9 mouse cellular contexts compared by ENCODE assay signal in genomic region chr1:92640393-92640792, GRCm38 (mm10). TPM values are rescaled to one million over a fixed set of nuclear protein-coding genes. Genes with fewer than 3 reads are reported as not detected.
A peak's percentile ranks its signal among the peaks of the same experiment; 100 is the strongest.
DNase-seq lines count a peak whose midpoint lies in the region; ATAC-seq lines count a peak whose summit lies in the region.
"Had no signal": no experiment of that assay in that cellular context is flagged by ENCODE, and none has a peak within 500 bp of the region (broad histone marks: within the 10 kb centered on the region; RNA-seq: fewer than 3 reads in every experiment).

No protein-coding gene starts in this region.

- no peak overlapping the region for H3K27ac ChIP-seq in kidney, embryonic 15.5 days
- no peak overlapping the region for H3K27ac ChIP-seq in brown adipose tissue, adult 24 weeks (replicated peaks; ENCODE audit: low read depth, low read length)
- no peak overlapping the region for H3K27ac ChIP-seq in intestine, embryonic 16.5 days (ENCODE audit: low read length)
- no peak overlapping the region for H3K27ac ChIP-seq in neural tube, embryonic 15.5 days (replicated peaks)

- WGBS in kidney, embryonic 15.5 days = 84% methylated on average over 6 of the region's 6 CpGs
- WGBS in intestine, embryonic 16.5 days = 90% methylated on average over 6 of the region's 6 CpGs
- 85% methylated on average over 6 of the region's 6 CpGs for WGBS in neural tube, embryonic 15.5 days

- no peaks in the 10 kb centered on the region for H3K27me3 ChIP-seq in kidney, embryonic 15.5 days
- no peaks in the 10 kb centered on the region for H3K27me3 ChIP-seq in intestine, embryonic 16.5 days (replicated peaks; ENCODE audit: control insufficient read depth, insufficient read depth, low read length)
- H3K27me3 ChIP-seq in neural tube, embryonic 15.5 days (replicated peaks) = no peaks in the 10 kb centered on the region

- H3K4me3 ChIP-seq in kidney, embryonic 15.5 days (replicated peaks) = peak overlapping the region; percentile 71; the same call in 1 of the 2 replicates
- peak overlapping the region; percentile 76 for H3K4me3 ChIP-seq in brown adipose tissue, adult 24 weeks (ENCODE audit: insufficient read depth, low read depth, low read length)
- H3K4me3 ChIP-seq in intestine, embryonic 16.5 days (ENCODE audit: low read length) = peak overlapping the region; percentile 92; the same call in 1 of the 2 replicates
- H3K4me3 ChIP-seq in neural tube, embryonic 15.5 days (replicated peaks) = peak overlapping the region; percentile 93

- H3K36me3 ChIP-seq in kidney, embryonic 15.5 days = peaks cover 45% of the 10 kb centered on the region
- H3K36me3 ChIP-seq in intestine, embryonic 16.5 days (ENCODE audit: control insufficient read depth, insufficient read depth, low read length) = peaks cover 5% of the 10 kb centered on the region; the same call in 1 of the 2 replicates
- H3K36me3 ChIP-seq in neural tube, embryonic 15.5 days = peaks cover 36% of the 10 kb centered on the region

- H3K4me1 ChIP-seq in kidney, embryonic 15.5 days = peaks cover 21% of the 10 kb centered on the region
- peaks cover 15% of the 10 kb centered on the region for H3K4me1 ChIP-seq in brown adipose tissue, adult 24 weeks (ENCODE audit: control insufficient read depth, insufficient read depth, insufficient read length, low read length)
- H3K4me1 ChIP-seq in intestine, embryonic 16.5 days (ENCODE audit: control insufficient read depth, insufficient read depth, low read length) = peaks cover 13% of the 10 kb centered on the region
- peaks cover 36% of the 10 kb centered on the region for H3K4me1 ChIP-seq in neural tube, embryonic 15.5 days

- no peaks in the 10 kb centered on the region for H3K9me3 ChIP-seq in kidney, embryonic 15.5 days (replicated peaks)
- no peaks in the 10 kb centered on the region for H3K9me3 ChIP-seq in intestine, embryonic 16.5 days (ENCODE audit: control insufficient read depth, low read length)
- H3K9me3 ChIP-seq in neural tube, embryonic 15.5 days (replicated peaks) = no peaks in the 10 kb centered on the region

- H3K4me2 ChIP-seq in kidney, embryonic 15.5 days = peak overlapping the region; percentile 89
- peak overlapping the region; percentile 92; the same call in 1 of the 2 replicates for H3K4me2 ChIP-seq in intestine, embryonic 16.5 days (ENCODE audit: low read depth, low read length)
- peak overlapping the region; percentile 96 for H3K4me2 ChIP-seq in neural tube, embryonic 15.5 days

- no peak overlapping the region for H3K9ac ChIP-seq in kidney, embryonic 15.5 days
- H3K9ac ChIP-seq in intestine, embryonic 16.5 days (ENCODE audit: low read depth, low read length) = peak overlapping the region; percentile 11; the same call in 1 of the 2 replicates
- no peak overlapping the region for H3K9ac ChIP-seq in neural tube, embryonic 15.5 days (replicated peaks)

- DNase-seq in kidney, adult 8-10 months = no peak
- DNase-seq in left cerebral cortex, adult 9 months (ENCODE audit: low spot score in 2 of 2) = no peak
- DNase-seq in urinary bladder, adult 18-20 months (ENCODE audit: low spot score in 2 of 2) = no peak
- DNase-seq in lung, postnatal 4 days = no peak

- ATAC-seq in kidney, embryonic 15.5 days (replicated peaks; ENCODE audit: low FRiP score) = no peak
- ATAC-seq in intestine, embryonic 16.5 days = no peak
- ATAC-seq in neural tube, embryonic 15.5 days (ENCODE audit: low FRiP score) = no peak

RNA-seq across cellular contexts. Expression of gene Cops9, which starts 1.4 kb away (rescaled TPM):
- 409 and 435 TPM in 2 replicates for polyA plus RNA-seq in kidney, embryonic 15.5 days (2015; fragmentation: Nextera tagmentation; extraction: Ambion mirVana)
- 587 and 1,028 TPM in 2 replicates for polyA plus RNA-seq in brown adipose tissue, adult 24 weeks (2012; ENCODE audit: insufficient read depth, insufficient read length, missing spikeins)
- 371 and 387 TPM in 2 replicates for polyA plus RNA-seq in intestine, embryonic 16.5 days (2015; fragmentation: Nextera tagmentation; extraction: Ambion mirVana)
- polyA plus RNA-seq in neural tube, embryonic 15.5 days (2015; fragmentation: Nextera tagmentation; extraction: Ambion mirVana) = 541 and 661 TPM in 2 replicates

RNA-seq across cellular contexts. Expression of gene Otos, which starts 8.2 kb away (rescaled TPM):
- polyA plus RNA-seq in kidney, embryonic 15.5 days (2015; fragmentation: Nextera tagmentation; extraction: Ambion mirVana) = 0.33 and 0.39 TPM in 2 replicates
- polyA plus RNA-seq in brown adipose tissue, adult 24 weeks (2012; ENCODE audit: insufficient read depth, insufficient read length, missing spikeins) = not detected in 2 replicates
- 0.31 TPM in 1 of 2 replicates, not detected in the other for polyA plus RNA-seq in intestine, embryonic 16.5 days (2015; fragmentation: Nextera tagmentation; extraction: Ambion mirVana)
- 0.33 and 0.73 TPM in 2 replicates for polyA plus RNA-seq in neural tube, embryonic 15.5 days (2015; fragmentation: Nextera tagmentation; extraction: Ambion mirVana)
- polyA plus RNA-seq: liver, adult 2 months had no signal

RNA-seq across cellular contexts. Expression of gene Olfr12, which starts 22.8 kb away (rescaled TPM):
- not detected in 2 replicates for polyA plus RNA-seq in kidney, embryonic 15.5 days (2015; fragmentation: Nextera tagmentation; extraction: Ambion mirVana)
- polyA plus RNA-seq in brown adipose tissue, adult 24 weeks (2012; ENCODE audit: insufficient read depth, insufficient read length, missing spikeins) = not detected in 2 replicates
- not detected in 2 replicates for polyA plus RNA-seq in intestine, embryonic 16.5 days (2015; fragmentation: Nextera tagmentation; extraction: Ambion mirVana)
- not detected in 2 replicates for polyA plus RNA-seq in neural tube, embryonic 15.5 days (2015; fragmentation: Nextera tagmentation; extraction: Ambion mirVana)
- polyA plus RNA-seq: liver, adult 2 months had no signal

RNA-seq across cellular contexts. Expression of gene Olfr1410, which starts 34.8 kb away (rescaled TPM):
- polyA plus RNA-seq in kidney, embryonic 15.5 days (2015; fragmentation: Nextera tagmentation; extraction: Ambion mirVana) = not detected in 2 replicates
- polyA plus RNA-seq in brown adipose tissue, adult 24 weeks (2012; ENCODE audit: insufficient read depth, insufficient read length, missing spikeins) = not detected in 2 replicates
- polyA plus RNA-seq in intestine, embryonic 16.5 days (2015; fragmentation: Nextera tagmentation; extraction: Ambion mirVana) = not detected in 2 replicates
- not detected in 2 replicates for polyA plus RNA-seq in neural tube, embryonic 15.5 days (2015; fragmentation: Nextera tagmentation; extraction: Ambion mirVana)
- polyA plus RNA-seq: liver, adult 2 months had no signal

RNA-seq across cellular contexts. Expression of gene Olfr1411, which starts 46.2 kb away (rescaled TPM):
- not detected in 2 replicates for polyA plus RNA-seq in kidney, embryonic 15.5 days (2015; fragmentation: Nextera tagmentation; extraction: Ambion mirVana)
- not detected in 2 replicates for polyA plus RNA-seq in brown adipose tissue, adult 24 weeks (2012; ENCODE audit: insufficient read depth, insufficient read length, missing spikeins)
- not detected in 2 replicates for polyA plus RNA-seq in intestine, embryonic 16.5 days (2015; fragmentation: Nextera tagmentation; extraction: Ambion mirVana)
- not detected in 2 replicates for polyA plus RNA-seq in neural tube, embryonic 15.5 days (2015; fragmentation: Nextera tagmentation; extraction: Ambion mirVana)
- polyA plus RNA-seq: liver, adult 2 months had no signal
